Comparison of ENCODE assay signal across 8 mouse cellular contexts in the genomic region with DNA sequence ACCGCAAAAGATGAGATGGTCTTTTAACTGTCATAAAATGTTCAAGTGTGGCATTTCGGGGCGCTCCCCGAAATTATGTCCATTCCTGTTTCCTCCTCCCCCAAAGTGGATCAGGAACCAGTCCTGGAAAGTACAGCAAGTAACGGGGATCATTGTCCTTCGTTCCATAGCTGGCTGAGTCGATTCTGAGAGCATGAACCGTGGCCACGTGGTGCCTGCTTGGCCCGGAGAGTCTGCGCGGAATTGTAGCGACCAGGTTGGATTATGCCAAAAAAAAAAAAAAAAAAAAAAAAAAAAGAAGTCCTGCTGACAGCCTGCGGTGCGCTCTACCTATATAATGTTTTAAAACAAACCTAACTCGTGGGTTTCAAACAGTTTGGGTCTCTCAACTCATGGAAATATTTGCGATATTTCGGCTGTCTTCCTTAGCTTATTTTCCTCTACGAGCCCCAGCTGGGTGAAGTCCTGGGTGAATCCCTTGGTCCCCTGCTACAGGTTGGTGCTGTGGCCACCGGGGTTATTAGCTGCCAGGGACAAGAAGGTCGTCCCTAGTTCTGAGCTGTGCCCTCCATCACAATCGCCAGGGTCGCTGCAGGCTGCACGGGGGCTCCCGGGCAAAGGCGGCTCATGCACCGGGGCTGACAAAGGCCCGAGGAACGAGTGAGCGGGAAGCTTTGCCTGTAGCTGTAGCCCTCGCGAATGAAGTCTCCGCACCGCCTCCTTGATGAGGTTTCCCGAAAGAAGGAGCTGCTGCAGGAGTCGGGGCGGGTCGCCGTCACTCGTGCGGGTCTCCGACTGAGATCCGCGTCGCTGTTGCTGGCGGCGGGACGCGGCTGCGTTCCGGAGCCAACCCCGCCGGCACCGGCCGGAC. TPM values are rescaled to one million over a fixed set of nuclear protein-coding genes. Genes with fewer than 3 reads are reported as not detected.
DNase-seq lines count a peak whose midpoint lies in the region; ATAC-seq and TF ChIP-seq lines count a peak whose summit lies in the region.

No protein-coding gene starts in this region.

- H3K4me1 ChIP-seq in cerebellum, adult 2 months (ENCODE audit: control insufficient read depth, insufficient read depth, low read length): no peaks in the 10 kb centered on the region
- H3K4me1 ChIP-seq in heart, embryonic 10.5 days: no peaks in the 10 kb centered on the region
- H3K4me1 ChIP-seq in kidney, embryonic 16.5 days (ENCODE audit: insufficient read depth, low read length): no peaks in the 10 kb centered on the region
- peaks cover 5% of the 10 kb centered on the region; the same call in 1 of the 2 replicates for H3K4me1 ChIP-seq in midbrain, embryonic 12.5 days

- WGBS in cerebellum, adult 2 months: 30% methylated on average over 55 of the region's 55 CpGs
- 27% methylated on average over 55 of the region's 55 CpGs for WGBS in heart, embryonic 10.5 days
- WGBS in kidney, embryonic 16.5 days: 24% methylated on average over 55 of the region's 55 CpGs
- 29% methylated on average over 55 of the region's 55 CpGs for WGBS in midbrain, embryonic 12.5 days

- peak overlapping the region; percentile 78 for H3K9ac ChIP-seq in kidney, embryonic 16.5 days (replicated peaks; ENCODE audit: low read length)
- H3K9ac ChIP-seq in midbrain, embryonic 12.5 days (replicated peaks): peak overlapping the region; percentile 93

- DNase-seq in cerebellum, adult 2 months: peak; percentile 1 to 12
- DNase-seq in cerebellum, adult 11-12 months: no peak
- DNase-seq in thymus, postnatal 4 days: peak; percentile 11
- DNase-seq in thymus, postnatal 10 days (ENCODE audit: low spot score in 2 of 2): no peak
- DNase-seq in heart, embryonic 10.5 days (ENCODE audit: low spot score): no peak
- DNase-seq in c-Kit-positive CD71-positive TER-119-positive erythroid progenitor cells, embryonic 14.5 days (ENCODE audit: low spot score): no peak

- no peak overlapping the region for H3K27ac ChIP-seq in cerebellum, adult 2 months (ENCODE audit: insufficient read depth, low read length)
- H3K27ac ChIP-seq in heart, embryonic 10.5 days: peak overlapping the region; percentile 89
- peak overlapping the region; percentile 95 for H3K27ac ChIP-seq in kidney, embryonic 16.5 days (ENCODE audit: low read length)
- H3K27ac ChIP-seq in midbrain, embryonic 12.5 days (replicated peaks): peak overlapping the region; percentile 93

- H3K4me2 ChIP-seq in kidney, embryonic 16.5 days (replicated peaks; ENCODE audit: low read depth, low read length): peak overlapping the region; percentile 59
- peak overlapping the region; percentile 54 for H3K4me2 ChIP-seq in midbrain, embryonic 12.5 days (replicated peaks)

- TF ChIP-seq POLR2A in cerebellum, adult 2 months (IDR thresholded peaks at IDR 0.05; ENCODE audit: borderline replicate concordance, insufficient read depth, low read length): no peak

- no peaks in the 10 kb centered on the region for H3K36me3 ChIP-seq in heart, embryonic 10.5 days
- no peaks in the 10 kb centered on the region for H3K36me3 ChIP-seq in kidney, embryonic 16.5 days (ENCODE audit: insufficient read depth, low read length)
- H3K36me3 ChIP-seq in midbrain, embryonic 12.5 days: no peaks in the 10 kb centered on the region

- TF ChIP-seq CTCF in cerebellum, adult 2 months (IDR thresholded peaks at IDR 0.05; ENCODE audit: borderline replicate concordance, insufficient read depth, low read depth, low read length): no peak

- H3K27me3 ChIP-seq in cerebellum, adult 2 months (ENCODE audit: control insufficient read depth, insufficient read depth, low read length): no peaks in the 10 kb centered on the region
- H3K27me3 ChIP-seq in heart, embryonic 10.5 days (ENCODE audit: insufficient read depth, poor library complexity, severe bottlenecking): peaks cover 9% of the 10 kb centered on the region; the same call in 1 of the 2 replicates
- H3K27me3 ChIP-seq in kidney, embryonic 16.5 days (ENCODE audit: insufficient read depth, low read length): no peaks in the 10 kb centered on the region
- no peaks in the 10 kb centered on the region for H3K27me3 ChIP-seq in midbrain, embryonic 12.5 days

- peaks cover 10% of the 10 kb centered on the region; the same call in 1 of the 2 replicates for H3K9me3 ChIP-seq in heart, embryonic 10.5 days
- peaks cover 11% of the 10 kb centered on the region for H3K9me3 ChIP-seq in kidney, embryonic 16.5 days (ENCODE audit: low read length)
- peaks cover 14% of the 10 kb centered on the region; the same call in 1 of the 2 replicates for H3K9me3 ChIP-seq in midbrain, embryonic 12.5 days

- peak overlapping the region; percentile 4 for H3K4me3 ChIP-seq in cerebellum, adult 2 months (replicated peaks; ENCODE audit: insufficient read depth, low read depth, low read length)
- H3K4me3 ChIP-seq in heart, embryonic 10.5 days: peak overlapping the region; percentile 66
- peak overlapping the region; percentile 61 for H3K4me3 ChIP-seq in kidney, embryonic 16.5 days (ENCODE audit: low read length)
- H3K4me3 ChIP-seq in midbrain, embryonic 12.5 days: peak overlapping the region; percentile 71

- peak; percentile 68 for ATAC-seq in kidney, embryonic 16.5 days (ENCODE audit: low FRiP score, low TSS enrichment)
- peak; percentile 4; the same call in 1 of the 2 replicates for ATAC-seq in midbrain, embryonic 12.5 days (ENCODE audit: low FRiP score, low read depth)

RNA-seq across cellular contexts. Expression of gene Peg12, which starts 1.1 kb away (rescaled TPM):
- 0.16 and 0.21 TPM in 2 replicates for polyA plus RNA-seq in cerebellum, adult 2 months (2012; rRNA removed)
- polyA plus RNA-seq in heart, embryonic 10.5 days (2016; fragmentation: Nextera tagmentation; extraction: Ambion mirVana): 18.6 and 24.3 TPM in 2 replicates
- polyA plus RNA-seq in kidney, embryonic 16.5 days (2015; fragmentation: Nextera tagmentation; extraction: Ambion mirVana): 24.2 and 25.4 TPM in 2 replicates
- 67.3 and 74.3 TPM in 2 replicates for polyA plus RNA-seq in midbrain, embryonic 12.5 days (2016; fragmentation: Nextera tagmentation; extraction: Ambion mirVana)

RNA-seq across cellular contexts. Expression of gene Mkrn3, which starts 43.3 kb away (rescaled TPM):
- 6.7 and 6.9 TPM in 2 replicates for polyA plus RNA-seq in cerebellum, adult 2 months (2012; rRNA removed)
- polyA plus RNA-seq in heart, embryonic 10.5 days (2016; fragmentation: Nextera tagmentation; extraction: Ambion mirVana): 3.3 and 5.5 TPM in 2 replicates
- polyA plus RNA-seq in kidney, embryonic 16.5 days (2015; fragmentation: Nextera tagmentation; extraction: Ambion mirVana): 5.1 and 5.2 TPM in 2 replicates
- 25.2 and 26.4 TPM in 2 replicates for polyA plus RNA-seq in midbrain, embryonic 12.5 days (2016; fragmentation: Nextera tagmentation; extraction: Ambion mirVana)

Comparison
In these comparisons a context has a peak if more than half of its experiments do, and no peak if none do; other contexts are left out.
1. DNase-seq: peak in cerebellum, adult 2 months (2 of 2) and thymus, postnatal 4 days (single experiment); none in cerebellum, adult 11-12 months (single experiment), thymus, postnatal 10 days (0 of 2), heart, embryonic 10.5 days (single experiment) and c-Kit-positive CD71-positive TER-119-positive erythroid progenitor cells, embryonic 14.5 days (single experiment).
2. H3K4me3 ChIP-seq: peak in every context shown above with its lines; median percentile 71 in midbrain, embryonic 12.5 days; 66 in heart, embryonic 10.5 days; 61 in kidney, embryonic 16.5 days; 4 in cerebellum, adult 2 months.
3. RNA of gene Peg12, which starts 1.1 kb away (polyA plus RNA-seq): 67.3 to 74.3 TPM in midbrain, embryonic 12.5 days, 18.6 to 24.3 TPM in heart, embryonic 10.5 days and 24.2 to 25.4 TPM in kidney, embryonic 16.5 days; 0.16 to 0.21 TPM in cerebellum, adult 2 months; every median in the first group is over 10 times any median in the second.